ENCODE assay signal across 7 mouse cellular contexts in the genomic region with DNA sequence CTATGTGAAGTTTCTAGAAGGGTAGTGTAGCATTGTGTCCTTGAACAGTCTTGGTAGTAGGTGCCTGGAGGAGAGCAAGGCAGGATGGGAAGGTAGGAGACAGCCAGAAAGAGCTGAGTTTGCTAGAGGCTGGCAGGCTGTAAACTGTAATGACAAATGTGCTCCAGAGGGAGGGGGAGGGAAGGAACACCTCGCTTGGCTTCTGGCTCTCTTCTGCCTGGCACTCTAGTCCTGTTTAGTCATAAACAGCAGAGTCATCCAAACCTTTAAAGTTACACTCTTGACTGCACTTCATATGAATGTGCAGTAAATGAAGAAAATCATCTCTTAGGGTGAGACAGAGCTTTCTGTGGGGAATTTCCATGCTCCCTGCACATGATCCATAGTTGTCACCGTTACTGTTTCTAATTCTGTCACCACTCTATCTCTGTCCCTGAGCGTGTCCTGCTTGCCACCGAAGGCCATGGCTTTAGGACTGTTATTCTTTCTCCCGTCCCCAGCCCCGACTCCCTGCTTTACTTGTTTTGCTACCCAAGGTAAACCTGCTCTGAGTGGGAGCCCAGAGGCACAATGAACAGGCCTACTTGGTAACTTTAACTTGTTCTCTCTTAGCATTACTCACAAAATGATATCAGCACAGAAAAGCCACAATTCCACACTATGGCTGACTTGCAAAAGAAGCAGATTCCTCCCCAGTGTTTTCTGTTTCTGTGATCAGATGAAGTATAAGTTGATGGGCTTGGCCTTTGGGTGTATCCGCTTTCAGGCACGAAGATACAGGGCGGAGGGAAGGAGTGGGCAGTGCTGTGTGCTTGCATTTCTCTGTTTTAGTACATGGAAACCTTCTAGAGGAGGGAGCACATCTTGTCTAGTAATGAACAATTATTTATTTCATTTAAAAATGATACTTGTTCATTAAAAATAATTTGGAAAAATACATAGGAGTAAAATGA.
DNase-seq lines count a peak whose midpoint lies in the region; ATAC-seq and TF ChIP-seq lines count a peak whose summit lies in the region.

No protein-coding gene starts in this region.

- H3K4me1 ChIP-seq in midbrain, embryonic 15.5 days = no peaks in the 10 kb centered on the region

- H3K9me3 ChIP-seq in midbrain, embryonic 15.5 days = no peaks in the 10 kb centered on the region

- peak; percentile 18 to 34 for DNase-seq in right cerebral cortex, postnatal 36 days (ENCODE audit: low spot score in 2 of 2)
- no peak for DNase-seq in right cerebral cortex, postnatal 25 days
- peak; percentile 59 to 75 for DNase-seq in cerebellum, adult 18-20 months
- DNase-seq in gonadal fat pad, adult 2 months (ENCODE audit: low read depth) = peak; percentile 37
- DNase-seq in kidney, adult 8-10 months = peak; percentile 83 to 90

- H3K27ac ChIP-seq in midbrain, embryonic 15.5 days = no peak overlapping the region

- no peaks in the 10 kb centered on the region for H3K79me2 ChIP-seq in myocyte (ENCODE audit: control insufficient read depth, insufficient read depth)

- peak overlapping the region; percentile 14 for H3K4me2 ChIP-seq in myocyte (ENCODE audit: low read depth)
- no peak overlapping the region for H3K4me2 ChIP-seq in midbrain, embryonic 15.5 days

- TF ChIP-seq POLR2A in myocyte (IDR thresholded peaks at IDR 0.05; ENCODE audit: insufficient read length, low read depth) = no peak

- no peak overlapping the region for H3K9ac ChIP-seq in midbrain, embryonic 15.5 days

- no peak overlapping the region for H3ac ChIP-seq in myocyte (ENCODE audit: control insufficient read depth, insufficient read length)

- ATAC-seq in midbrain, embryonic 15.5 days (replicated peaks) = no peak

- H3K4me3 ChIP-seq in myocyte = no peak overlapping the region
- H3K4me3 ChIP-seq in midbrain, embryonic 15.5 days = no peak overlapping the region

- 83% methylated on average over 9 of the region's 9 CpGs for WGBS in midbrain, embryonic 15.5 days

- H3K27me3 ChIP-seq in myocyte (ENCODE audit: control insufficient read depth, insufficient read depth, insufficient read length) = no peaks in the 10 kb centered on the region
- H3K27me3 ChIP-seq in midbrain, embryonic 15.5 days (replicated peaks) = no peaks in the 10 kb centered on the region

- no peaks in the 10 kb centered on the region for H3K36me3 ChIP-seq in myocyte (ENCODE audit: control insufficient read depth, insufficient read depth)
- no peaks in the 10 kb centered on the region for H3K36me3 ChIP-seq in midbrain, embryonic 15.5 days (replicated peaks)

TF ChIP-seq in myocyte, 11 proteins besides CTCF, POLR2A, EP300 and RAD21:
- TF ChIP-seq MAX (IDR thresholded peaks at IDR 0.05; ENCODE audit: low read depth) (no peak), SRF (IDR thresholded peaks at IDR 0.05; ENCODE audit: control insufficient read depth, insufficient read length, low read depth) (no peak), MYOD1 (IDR thresholded peaks at IDR 0.05; ENCODE audit: control insufficient read depth in 1 of 3, insufficient read length in 2 of 3, low read depth in 2 of 3) (no peak), MYOG (IDR thresholded peaks at IDR 0.05; ENCODE audit: control insufficient read depth in 1 of 3, insufficient read depth in 1 of 3, insufficient read length in 2 of 3, low read depth in 2 of 3) (no peak), CEBPB (IDR thresholded peaks at IDR 0.05; ENCODE audit: insufficient read depth, poor library complexity, severe bottlenecking) (no peak), E2F4 (IDR thresholded peaks at IDR 0.05; ENCODE audit: insufficient read depth) (no peak), USF1 (IDR thresholded peaks at IDR 0.05; ENCODE audit: low read depth) (no peak), REST (IDR thresholded peaks at IDR 0.05; ENCODE audit: insufficient read depth, insufficient read length) (no peak), POLR2AphosphoS2 (IDR thresholded peaks at IDR 0.05; ENCODE audit: insufficient read length, low read depth) (no peak), TCF12 (IDR thresholded peaks at IDR 0.05; ENCODE audit: insufficient read depth, poor library complexity, severe bottlenecking) (no peak), TCF3 (IDR thresholded peaks at IDR 0.05; ENCODE audit: insufficient read length, low read depth) (no peak)
